Mouse (Mus musculus) ES-Bruce4 (cell line): Measurements from ENCODE around the gene Susd3.

Source experiments
- CTCF ChIP-seq: IDR thresholded peaks from one replicate; pipeline ENCODE4 v1.8.1; 2011; ENCODE audit warnings: low read depth, low read length
- EP300 ChIP-seq: IDR thresholded peaks from 2 replicates; pipeline ENCODE4 v1.6.1; 2011; ENCODE audit warnings: low read depth, low read length; ENCODE audit not compliant: insufficient read depth

- no peak for TF ChIP-seq EP300
- TF ChIP-seq CTCF, result no peak
Measured at GRCm38 (mm10) chr13:49250716-49251517, 2.4 kb upstream of the Susd3 start.
